Mouse (Mus musculus) C2C12 (cell line): ENCODE measurements around the gene St6gal1.

Experiments used
- CTCF ChIP-seq: IDR thresholded peaks from one replicate; pipeline ENCODE4 v1.5.1; 2011; ENCODE audit not compliant: control insufficient read depth, insufficient read depth, insufficient read length
- MYOD1 ChIP-seq: IDR thresholded peaks from one replicate; pipeline ENCODE4 v1.6.1; 2011; ENCODE audit warnings: low read depth; ENCODE audit not compliant: control insufficient read depth, insufficient read length
- USF1 ChIP-seq: IDR thresholded peaks from one replicate; pipeline ENCODE4 v1.6.1; 2011; ENCODE audit warnings: low read depth, mild to moderate bottlenecking, control low read depth, moderate library complexity

DNA sequence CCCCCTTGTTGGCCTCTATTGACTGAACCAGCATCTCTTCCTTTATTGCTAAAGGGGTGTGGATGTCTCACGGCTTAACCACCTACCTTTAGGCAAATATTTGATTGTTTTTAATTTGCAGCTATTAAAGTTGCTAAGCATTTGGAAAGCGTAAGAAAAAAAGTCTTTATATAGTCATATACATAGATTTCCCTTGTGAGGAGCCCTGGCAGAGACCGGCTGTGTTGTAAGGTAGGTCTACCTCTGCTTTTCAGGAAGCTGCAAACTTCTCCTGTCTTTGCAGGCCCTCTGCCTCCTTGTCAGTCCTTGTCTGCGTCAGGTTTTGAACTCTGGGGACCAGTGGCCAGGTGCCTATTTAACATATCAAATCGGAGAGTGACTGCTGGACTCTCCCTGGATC is 38.3 kb downstream of the St6gal1 start:
- TF ChIP-seq CTCF (no peak), MYOD1 (no peak), USF1 (no peak)
